Mouse (Mus musculus) c-Kit-positive CD71-positive TER-119-negative erythroid progenitor cells, embryonic 14.5 days (primary cell): Measurements from ENCODE around the gene Rps25.
"Not testable (repeated sequence)": the region's sequence is repeated elsewhere in the genome, so short reads cannot be mapped to it uniquely, and the experiment has no call there.

Experiments
- DNase-seq: peaks from one replicate; pipeline ENCODE4 v3.0.0-alpha.2; 2013; ENCODE audit warnings: low read depth

Gene Rps25

DNA sequence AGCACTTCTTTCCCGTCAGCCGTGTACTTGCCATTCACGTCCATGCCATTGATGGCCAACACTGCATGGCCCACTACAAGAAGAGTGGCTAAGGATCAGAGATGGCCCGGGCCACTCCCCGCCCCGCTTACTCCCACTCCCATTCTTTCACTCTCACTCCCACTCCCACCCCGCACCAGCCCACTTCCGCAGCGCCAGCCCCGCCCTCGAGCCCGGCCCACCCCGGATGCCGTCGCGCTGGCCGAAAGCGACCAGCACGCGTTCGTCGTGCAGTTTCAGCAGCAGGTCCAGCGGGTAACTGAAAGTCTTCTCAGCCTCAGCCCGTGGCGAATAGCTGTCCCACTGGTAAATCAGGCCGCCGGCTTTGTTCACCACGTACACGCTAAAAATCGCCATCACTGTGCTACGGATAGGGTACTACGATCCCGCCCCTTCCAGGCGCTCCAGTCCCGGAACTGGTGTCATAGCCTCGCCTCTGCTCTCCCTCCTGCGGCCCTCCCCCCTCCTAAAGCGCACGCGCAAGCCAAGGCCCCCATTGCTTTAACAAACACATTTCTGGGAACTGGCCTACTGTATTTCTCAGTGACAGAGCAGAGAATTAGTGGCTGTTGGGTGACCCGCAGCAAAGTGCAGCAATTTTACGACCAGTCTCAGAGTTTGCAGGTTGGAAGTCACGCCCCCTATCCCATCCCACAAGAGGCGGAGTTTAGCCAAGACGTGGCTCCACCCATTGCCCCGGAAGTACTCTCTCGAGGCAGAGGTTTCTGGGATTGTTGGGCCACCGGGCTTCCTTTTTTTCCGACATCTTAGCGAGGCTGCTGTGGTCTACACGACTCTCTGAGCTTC, at the start of gene Rps25, which contains the start of gene Trappc4:
Rps25 (plus strand) TSS at position 234 of the 846 bp plus-strand sequence.
Trappc4 (minus strand) TSS at position 695 of the 846 bp plus-strand sequence.
- peak; percentile 93 for DNase-seq

DNA sequence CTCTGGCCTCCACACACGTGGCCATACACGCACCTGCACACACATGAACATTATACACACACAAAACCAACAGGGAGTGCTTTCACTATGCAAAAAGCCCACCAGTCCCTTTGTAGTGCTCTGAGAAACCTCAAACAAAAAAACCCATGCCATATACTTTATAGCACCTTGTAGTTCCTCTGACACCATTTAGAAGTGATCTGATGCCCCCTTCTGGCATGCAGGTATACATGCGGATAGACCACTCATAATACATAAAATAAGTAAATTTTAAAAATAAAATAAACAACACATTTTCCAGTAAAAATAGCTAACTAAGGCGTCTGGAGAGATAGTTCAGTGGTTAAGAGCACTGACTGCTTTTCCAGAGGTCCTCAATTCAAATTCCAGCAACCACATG, 49.7 kb upstream of the Rps25 start:
- peak; percentile 56 for DNase-seq

DNA sequence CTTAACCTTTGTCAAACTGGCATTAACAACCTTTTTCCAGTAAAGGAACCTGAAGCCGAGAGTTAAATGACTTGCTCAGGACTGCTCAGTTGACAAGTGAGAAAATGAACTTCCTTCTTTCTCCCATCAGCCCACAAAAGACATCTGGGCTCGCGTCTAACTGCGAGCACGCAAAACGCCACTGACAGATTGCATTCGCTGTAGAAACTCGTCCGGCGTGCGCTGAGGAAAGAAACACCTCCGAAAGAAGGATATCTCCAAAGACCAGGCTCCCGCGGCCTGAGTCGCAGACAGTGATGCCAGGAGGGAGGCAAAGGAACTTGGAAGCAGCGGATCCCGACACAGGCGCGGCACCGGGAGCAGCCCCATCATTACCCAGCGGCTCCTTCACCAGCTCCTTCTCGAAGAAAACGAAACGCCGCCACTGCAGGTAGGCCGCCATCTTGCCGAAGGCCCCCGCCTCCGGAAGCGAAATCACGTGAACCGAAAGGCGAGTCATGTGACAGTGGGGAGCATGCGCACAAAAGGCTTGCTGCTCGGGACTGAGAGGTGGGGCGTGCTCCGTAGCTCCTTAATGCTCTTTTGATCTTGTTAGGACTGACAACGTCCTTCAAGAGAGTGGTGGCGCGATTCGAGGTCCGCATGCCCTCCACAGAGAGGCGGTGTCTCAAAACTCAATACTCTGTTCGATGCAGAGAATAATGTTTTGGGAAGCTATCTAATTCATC, 45.6 kb upstream of the Rps25 start, which contains the start of gene Vps11:
Vps11 (minus strand) TSS at position 481 of the 728 bp plus-strand sequence.
- DNase-seq = peak; percentile 96

DNA sequence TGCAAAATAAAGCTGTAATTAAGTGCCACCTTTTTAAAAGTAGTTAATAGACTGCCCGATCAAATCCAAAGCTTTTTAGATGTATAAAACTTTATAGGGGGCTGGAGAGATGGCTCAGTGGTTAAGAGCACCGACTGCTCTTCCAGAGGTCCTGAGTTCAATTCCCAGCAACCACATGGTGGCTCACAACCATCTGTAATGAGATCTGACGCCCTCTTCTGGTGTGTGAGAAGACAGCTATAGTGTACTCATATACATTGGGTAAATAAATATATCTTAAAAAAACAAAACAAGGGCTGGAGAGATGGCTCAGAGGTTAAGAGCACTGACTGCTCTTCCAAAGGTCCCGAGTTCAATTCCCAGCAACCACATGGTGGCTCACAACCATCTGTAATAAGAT, 45.0 kb upstream of the Rps25 start:
- not testable (repeated sequence) for DNase-seq

DNA sequence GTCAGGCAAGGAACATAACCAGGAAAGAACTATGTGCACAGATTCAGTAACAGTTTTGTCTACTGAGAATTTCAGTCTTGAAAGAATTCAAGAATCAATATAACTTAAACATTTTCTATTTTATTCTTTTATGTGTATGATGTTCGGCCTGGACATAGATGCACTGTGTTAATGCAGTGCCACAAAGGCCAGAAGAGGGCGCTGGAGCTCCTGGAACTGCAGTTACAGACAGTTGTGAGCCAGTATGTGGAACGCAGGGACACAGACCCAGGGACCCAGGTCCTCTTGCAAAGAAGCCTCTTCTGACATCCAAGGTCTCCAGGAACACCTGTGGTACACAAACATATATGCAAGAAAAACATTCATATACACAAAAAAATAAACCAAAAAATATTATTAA, 42.5 kb upstream of the Rps25 start:
- peak; percentile 46 for DNase-seq

DNA sequence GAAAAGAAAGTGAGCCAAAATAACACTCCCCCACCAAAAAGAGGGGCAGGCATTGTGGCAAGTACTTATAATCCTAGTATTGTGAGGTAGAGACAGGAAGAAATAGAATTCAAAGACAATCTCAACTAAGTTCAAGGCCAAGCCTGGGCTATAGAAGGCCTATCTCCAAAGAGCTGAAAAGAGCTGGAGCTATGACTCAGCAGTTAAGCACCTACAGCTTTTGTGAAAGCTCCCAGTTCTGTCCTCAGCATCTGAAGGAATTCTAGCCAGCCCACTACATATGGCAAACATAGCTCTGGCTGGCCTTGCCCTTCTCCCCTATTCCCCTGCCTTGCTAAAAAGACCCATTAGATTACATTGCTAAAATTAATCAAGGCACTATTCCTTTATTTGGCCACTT, 33.6 kb upstream of the Rps25 start:
- no peak for DNase-seq

DNA sequence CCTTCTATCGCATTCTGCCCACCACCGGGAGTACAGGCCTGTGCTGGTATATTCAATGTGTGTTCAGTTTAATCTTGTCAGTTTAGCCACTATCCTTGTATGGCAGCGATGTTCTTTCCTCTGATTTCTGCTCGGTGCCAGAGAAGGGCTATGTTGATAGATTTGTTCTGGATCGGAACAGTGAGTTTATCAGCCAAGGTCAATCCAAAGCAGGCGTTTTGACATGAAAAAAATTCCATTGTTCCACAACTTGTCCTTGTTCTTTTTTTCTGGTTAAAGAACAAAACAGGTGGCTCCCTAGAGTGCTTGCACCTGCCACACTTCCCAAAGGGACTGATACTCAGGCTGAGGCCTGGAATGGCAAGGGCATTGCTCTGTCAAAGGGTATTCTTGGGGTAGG, 30.8 kb upstream of the Rps25 start:
- no peak for DNase-seq

DNA sequence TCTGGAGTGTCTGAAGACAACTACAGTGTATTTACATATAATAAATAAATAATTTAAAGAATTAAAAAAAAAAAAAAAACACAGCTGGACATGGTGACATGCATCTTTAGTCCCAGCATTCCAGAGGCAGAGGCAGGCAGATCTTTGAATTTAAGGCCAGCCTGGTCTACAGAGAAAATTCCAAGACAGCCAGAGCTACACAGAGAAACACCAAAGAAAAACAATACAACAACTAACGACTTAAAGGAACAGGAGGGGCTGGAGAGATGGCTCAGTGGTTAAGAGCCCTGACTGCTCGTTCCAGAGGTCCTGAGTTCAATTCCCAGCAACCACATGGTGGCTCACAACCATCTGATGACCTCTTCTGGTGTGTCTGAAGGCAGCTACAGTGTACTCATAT, 29.6 kb upstream of the Rps25 start:
- DNase-seq = not testable (repeated sequence)

DNA sequence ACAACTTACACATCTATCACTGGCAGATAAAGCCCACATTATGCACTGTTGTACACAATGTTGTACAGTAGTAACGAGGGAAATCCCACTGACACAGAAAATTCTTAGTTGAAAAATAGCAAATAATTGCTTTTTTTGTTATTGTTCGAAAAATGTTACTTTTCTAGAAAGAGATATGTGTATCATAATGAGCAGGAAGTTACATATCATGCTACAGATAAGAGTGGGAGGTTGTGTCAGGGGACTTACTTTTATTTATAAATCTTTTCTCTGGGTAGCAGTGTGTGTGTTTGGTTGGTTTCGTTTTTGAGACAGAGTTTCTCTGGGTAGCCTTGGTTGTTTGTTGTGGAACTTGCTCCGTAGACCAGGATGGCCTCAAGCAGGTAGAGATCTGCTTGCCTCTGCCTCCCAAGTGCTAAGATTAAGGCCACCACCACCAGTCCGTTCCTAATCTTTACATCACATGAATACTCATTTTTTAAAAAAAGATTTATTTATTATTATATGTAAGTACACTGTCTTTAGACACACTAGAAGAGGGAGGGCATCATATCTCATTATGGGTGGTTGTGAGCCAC, 28.7 kb upstream of the Rps25 start:
- DNase-seq = no peak

DNA sequence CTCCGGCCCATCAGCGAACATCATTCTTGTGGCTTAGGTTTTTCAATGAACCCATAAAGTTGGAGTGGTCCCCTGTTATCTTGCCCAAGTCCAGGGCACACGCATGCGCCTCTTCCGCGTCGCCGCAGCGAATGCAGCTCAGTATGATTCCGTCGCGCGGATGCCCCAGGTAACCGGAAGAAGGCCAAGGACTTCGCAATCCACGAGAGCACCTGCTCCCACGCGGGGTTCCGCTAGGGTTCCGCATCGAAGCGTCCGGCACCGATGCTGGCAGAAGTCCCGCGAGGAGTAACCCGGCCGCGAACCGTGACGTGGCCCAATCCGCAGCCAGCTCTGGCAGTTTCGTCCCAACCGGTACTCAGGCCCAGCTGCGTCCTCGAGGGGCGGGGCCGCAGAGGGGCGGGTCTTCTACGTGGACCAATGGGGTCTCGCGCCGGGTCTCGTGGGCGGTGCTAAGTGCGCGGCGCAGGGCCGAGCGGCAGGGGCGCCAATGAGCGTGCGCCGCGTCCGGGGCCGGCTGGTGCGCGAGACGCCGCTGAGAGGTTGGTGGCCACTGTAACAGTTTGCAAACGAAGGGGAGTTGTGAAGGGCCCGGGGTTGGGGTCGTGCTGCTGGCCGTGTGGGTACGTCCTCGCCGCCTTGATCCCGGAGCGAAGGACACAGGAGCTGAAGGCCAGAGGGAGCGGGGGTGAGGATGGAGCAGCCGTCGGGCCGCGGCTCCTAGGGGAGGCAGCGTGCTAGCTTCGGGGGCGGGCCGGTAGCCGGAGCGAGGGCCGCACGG, 27.7 kb upstream of the Rps25 start, which contains the start of gene Hyou1:
Hyou1 (plus strand) TSS at position 437 of the 781 bp plus-strand sequence.
- peak; percentile 92 for DNase-seq

DNA sequence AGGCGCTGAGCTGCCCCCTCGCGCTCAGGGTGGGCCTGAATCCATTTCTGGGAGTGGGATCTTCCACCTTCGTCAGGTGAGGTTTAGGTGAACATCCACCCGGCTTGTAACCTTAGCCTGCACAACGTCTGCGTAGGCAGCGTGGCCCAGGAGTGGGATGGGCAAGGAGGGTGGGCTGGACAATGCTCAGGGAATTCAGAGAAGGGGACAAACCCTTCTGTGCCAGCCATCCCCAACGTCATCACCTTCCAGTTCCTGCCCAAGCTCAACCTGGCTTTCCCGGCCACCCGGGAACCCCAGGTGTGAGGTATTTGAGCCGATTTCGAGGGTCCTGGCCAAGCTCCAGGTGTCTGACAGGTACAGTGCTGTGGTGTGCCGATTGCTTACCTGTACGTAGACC, 27.1 kb upstream of the Rps25 start:
- DNase-seq = no peak

DNA sequence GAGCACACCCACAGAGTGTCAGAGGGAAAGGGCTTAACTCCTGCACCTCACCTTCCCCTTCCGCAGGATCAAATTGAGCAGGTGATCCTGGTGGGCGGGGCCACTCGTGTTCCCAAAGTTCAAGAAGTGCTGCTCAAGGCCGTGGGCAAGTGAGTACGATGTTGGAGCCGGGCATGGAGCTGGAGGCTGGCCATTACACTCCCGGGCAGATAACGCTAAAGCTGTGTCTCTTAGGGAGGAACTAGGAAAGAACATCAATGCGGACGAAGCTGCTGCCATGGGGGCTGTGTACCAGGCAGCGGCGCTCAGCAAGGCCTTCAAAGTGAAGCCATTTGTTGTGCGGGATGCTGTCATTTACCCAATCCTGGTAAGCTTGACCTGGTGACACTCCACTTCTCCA, 22.3 kb upstream of the Rps25 start:
- no peak for DNase-seq

DNA sequence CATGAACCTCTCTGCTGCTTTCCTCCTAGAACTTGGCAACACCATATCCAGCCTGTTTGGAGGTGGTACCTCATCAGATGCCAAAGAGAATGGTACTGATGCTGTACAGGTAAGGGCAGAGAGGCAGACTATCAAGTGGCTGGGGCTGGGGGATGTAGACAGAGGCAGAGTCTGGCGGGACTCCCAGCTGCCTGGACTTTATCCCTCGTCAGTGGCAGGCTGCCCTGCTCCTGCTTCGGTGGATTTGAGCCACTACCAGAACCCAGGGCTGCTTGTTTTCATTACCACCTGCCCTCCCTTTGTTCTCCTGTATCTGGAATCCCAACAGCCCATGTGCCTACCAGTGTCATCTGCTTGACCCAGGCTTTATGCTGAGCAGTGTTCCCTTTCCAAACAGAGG, 19.7 kb upstream of the Rps25 start:
- DNase-seq = no peak

DNA sequence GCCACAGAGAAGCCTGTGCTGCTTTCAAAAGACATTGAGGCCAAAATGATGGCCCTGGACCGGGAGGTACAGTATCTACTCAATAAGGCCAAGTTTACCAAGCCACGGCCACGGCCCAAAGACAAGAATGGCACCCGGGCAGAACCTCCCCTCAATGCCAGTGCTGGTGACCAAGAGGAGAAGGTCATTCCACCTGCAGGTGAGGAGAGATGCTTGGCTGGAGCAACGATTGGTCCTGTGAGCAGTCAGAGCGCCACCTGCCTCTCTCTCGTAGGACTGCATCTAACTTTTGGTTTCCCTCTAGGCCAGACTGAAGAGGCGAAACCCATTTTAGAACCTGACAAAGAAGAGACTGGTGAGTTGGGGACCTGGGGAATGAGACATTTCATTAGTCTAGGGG, 17.7 kb upstream of the Rps25 start:
- no peak for DNase-seq

DNA sequence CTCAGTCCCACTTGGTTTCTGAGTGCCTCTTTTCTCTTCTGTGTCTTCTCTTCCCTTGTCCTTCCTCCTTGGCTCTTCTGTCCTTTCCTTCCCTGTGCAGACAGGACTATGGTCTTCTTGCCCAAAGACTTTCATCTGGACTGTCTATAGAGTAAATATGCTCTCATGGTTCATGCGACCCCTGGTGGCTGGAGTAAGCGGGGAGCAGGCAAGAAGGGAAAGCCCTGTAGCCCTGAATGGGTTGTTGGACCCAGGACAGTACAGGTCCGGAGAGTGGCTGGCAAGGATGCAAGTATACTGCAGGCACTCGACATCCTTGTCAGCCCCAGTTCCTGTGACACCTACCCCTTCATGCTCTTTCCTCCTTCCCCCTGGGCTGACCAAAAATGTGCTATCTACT, 15.5 kb upstream of the Rps25 start:
- DNase-seq = no peak

DNA sequence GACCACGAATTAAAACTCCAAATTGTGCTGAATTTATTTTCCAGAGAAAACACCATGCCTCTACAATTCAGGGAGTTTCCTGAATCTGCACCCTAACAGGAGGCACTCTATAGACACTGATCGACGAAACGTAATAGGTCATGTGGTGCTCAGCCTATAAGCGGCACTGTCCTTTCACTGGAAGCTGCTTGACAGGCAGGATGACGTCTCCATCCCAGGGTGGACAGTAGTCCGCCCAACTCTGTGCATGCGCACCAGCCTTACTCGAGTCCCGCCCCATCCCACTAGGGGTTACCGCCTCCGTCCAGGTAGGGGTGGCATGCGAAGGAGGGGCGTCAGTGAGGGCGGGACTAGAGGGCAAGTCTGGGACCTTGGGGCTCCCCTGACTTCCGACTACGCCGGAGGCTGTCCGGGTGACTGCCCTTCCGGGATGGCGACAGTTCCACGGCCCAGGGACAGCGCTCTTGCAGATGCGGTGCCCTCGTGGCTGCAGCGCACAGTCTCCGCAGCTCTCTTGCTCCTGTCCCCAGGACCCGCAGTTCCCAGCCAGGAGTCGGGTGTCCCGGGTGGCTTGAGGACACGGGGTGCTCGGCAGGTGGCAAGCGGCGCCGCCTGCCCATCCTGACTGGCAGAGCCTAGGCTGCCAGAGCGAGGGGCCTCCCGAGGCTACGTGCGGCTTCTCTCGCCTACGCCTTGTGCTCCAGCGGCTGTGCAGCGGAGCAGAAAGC, 10.1 kb upstream of the Rps25 start, which contains the start of gene Slc37a4:
Slc37a4 (plus strand) TSS at position 169 of the 728 bp plus-strand sequence.
- peak; percentile 97 for DNase-seq

DNA sequence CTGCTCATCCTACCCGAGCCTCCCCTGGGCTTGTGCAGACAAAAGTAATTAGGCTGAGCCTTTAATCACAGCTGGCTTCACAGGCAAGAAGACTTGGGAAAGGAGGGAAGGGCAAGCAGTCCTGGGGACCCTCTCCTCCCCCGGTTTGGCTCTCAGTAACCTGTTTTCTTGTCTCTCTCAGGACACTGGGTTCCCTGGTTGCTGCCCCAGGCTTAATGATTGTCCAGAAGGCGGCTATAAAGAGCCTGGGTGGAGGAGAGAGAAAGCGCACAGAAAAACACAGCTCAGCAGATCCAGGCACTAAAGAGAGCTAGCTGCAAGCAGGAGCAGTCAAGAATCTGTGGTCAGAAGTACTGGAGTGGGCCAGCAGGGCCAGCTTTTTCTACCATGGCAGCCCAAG, 8.9 kb upstream of the Rps25 start:
- no peak for DNase-seq

DNA sequence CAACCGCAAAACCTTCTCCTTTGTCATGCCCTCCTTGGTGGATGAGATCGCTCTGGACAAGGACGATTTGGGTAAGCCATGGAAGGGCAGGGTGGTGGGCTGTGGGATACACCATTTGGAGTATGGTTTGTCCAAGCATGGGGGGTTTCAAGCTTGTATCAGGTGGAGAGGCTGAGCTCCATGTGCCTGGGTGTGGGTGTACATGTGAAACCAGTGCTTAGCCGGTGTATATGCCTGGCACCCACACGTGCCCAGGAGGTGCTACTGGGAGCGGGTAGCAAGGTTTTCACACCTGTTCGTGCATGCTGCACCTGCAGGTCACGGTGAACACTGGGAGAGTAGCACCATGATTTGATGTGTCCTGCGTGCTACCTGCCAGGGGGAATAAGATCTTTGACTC, 8.4 kb upstream of the Rps25 start:
- DNase-seq = no peak

DNA sequence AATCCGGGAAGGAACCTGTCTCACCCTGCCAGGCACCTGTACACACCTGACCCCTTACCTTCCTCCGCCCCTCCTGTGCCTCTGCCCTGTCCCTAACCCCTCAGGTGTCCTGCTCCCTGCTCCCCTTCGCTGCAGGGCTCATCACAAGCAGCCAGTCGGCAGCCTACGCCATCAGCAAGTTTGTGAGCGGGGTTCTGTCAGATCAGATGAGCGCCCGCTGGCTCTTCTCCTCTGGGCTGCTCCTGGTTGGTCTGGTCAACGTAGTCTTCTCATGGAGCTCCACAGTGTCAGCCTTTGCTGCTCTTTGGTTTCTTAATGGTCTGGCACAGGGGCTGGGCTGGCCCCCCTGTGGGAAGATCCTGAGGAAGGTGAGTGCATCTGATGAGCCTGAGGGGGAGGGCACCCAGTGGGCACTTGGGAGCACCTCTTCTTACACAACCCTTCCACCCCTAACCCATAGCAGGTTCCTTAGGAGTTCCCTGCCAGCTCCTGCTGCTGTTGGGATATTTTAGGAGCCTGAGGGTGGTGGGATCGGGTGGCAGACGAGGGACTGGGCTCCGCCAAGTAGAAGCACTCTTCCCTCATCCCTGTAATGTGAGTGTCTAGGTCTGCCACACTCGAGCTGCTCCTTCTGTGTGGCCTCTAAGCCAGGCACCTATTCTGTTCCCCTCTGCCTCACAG, 7.7 kb upstream of the Rps25 start:
- no peak for DNase-seq

DNA sequence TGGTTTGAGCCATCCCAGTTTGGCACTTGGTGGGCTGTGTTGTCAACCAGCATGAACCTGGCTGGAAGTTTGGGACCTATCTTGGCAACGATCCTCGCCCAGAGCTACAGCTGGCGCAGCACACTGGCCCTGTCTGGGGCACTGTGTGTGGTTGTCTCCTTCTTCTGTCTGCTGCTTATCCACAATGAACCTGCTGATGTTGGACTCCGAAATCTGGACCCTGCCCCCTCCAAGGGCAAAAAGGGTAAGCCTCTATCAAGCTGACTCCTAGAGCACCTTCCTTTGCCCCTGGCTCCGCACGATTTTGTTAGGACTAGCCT, 7.2 kb upstream of the Rps25 start:
- DNase-seq = no peak

DNA sequence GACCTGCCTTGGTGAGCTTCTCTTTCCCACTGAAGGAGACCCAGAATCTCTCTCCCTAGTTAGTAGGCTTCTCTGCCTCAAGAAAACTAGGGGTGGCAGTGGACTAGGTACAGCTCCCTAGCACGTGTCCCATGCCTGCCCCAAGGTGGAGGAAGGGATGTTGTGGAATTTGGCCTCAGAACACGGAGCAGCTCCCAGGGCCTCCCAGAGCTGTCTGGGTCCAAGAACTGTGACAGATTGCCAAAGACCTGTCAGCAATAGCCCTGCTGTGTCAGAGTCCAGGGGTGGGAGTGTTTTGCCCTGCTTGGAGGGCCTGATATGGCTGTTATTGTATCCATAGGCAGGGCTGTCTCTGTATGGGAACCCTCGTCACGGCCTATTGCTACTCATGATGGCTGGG, 5.9 kb upstream of the Rps25 start:
- DNase-seq = no peak
